Mouse (Mus musculus) CH12.LX (cell line): ENCODE results near the gene Map3k13. TPM values are rescaled to one million over a fixed set of nuclear protein-coding genes. Genes with fewer than 3 reads are reported as not detected.
A peak's percentile ranks its signal among the peaks of the same experiment; 100 is the strongest.
"Not testable (repeated sequence)": the region's sequence is repeated elsewhere in the genome, so short reads cannot be mapped to it uniquely, and the experiment has no call there.

ENCODE experiments used
- DNase-seq: peaks from one replicate; pipeline ENCODE4 v3.0.0-alpha.2; 2013; ENCODE audit errors: extremely low read depth
- H3K27ac ChIP-seq: 2 replicates; pipeline ENCODE4 v1.5.1; 2012; ENCODE audit warnings: low read depth, mild to moderate bottlenecking, control low read depth, moderate library complexity; ENCODE audit not compliant: insufficient read depth
- H3K27me3 ChIP-seq: replicated peaks from 2 replicates; pipeline ENCODE3; 2012; ENCODE audit warnings: inconsistent platforms
- H3K36me3 ChIP-seq, 2 experiments: replicated peaks in 1 of 2; 2 replicates each; pipeline versions ENCODE3 to v1.6.1; 2012; ENCODE audit warnings: inconsistent platforms in 1 of 2, low read length in 1 of 2, mild to moderate bottlenecking in 1 of 2, mixed read lengths in 1 of 2, moderate library complexity in 1 of 2; ENCODE audit not compliant: control insufficient read depth in 1 of 2, insufficient read depth in 1 of 2
- H3K4me1 ChIP-seq, 2 experiments: 2 replicates each; pipeline ENCODE4 v1.6.1; 2012; ENCODE audit warnings: inconsistent platforms in 1 of 2, moderate library complexity in 1 of 2; ENCODE audit not compliant: insufficient read depth in 2 of 2, control insufficient read depth in 1 of 2
- H3K4me2 ChIP-seq: 2 replicates; pipeline ENCODE4 v1.6.1; 2012; ENCODE audit warnings: low read depth, mild to moderate bottlenecking, control low read depth; ENCODE audit not compliant: poor library complexity, insufficient read depth, severe bottlenecking
- H3K4me3 ChIP-seq, 3 experiments: fragments of 150-350 bp in 1 of 3; sonication (generic) in 1 of 3; replicated peaks in 1 of 3; 2 replicates each; pipeline versions ENCODE3 to v1.5.1; 2011 to 2012; ENCODE audit warnings: low read depth in 2 of 3, low read length in 2 of 3, mild to moderate bottlenecking in 2 of 3, moderate library complexity in 2 of 3, control low read depth in 1 of 3, improper control_type of control experiment in 1 of 3, inconsistent platforms in 1 of 3, mixed read lengths in 1 of 3; ENCODE audit not compliant: poor library complexity in 1 of 3
- H3K79me2 ChIP-seq: replicated peaks from 2 replicates; pipeline ENCODE4 v1.6.1; 2012; ENCODE audit warnings: mild to moderate bottlenecking, moderate library complexity; ENCODE audit not compliant: control insufficient read depth, poor library complexity, insufficient read depth, severe bottlenecking; ENCODE audit errors: extremely low read depth
- H3K9ac ChIP-seq: 2 replicates; pipeline ENCODE4 v1.6.1; 2012; ENCODE audit warnings: low read depth, mild to moderate bottlenecking, control low read depth, moderate library complexity; ENCODE audit not compliant: insufficient read depth
- H3K9me3 ChIP-seq: replicated peaks from 2 replicates; pipeline ENCODE3; 2012; ENCODE audit warnings: low read length, inconsistent platforms, mixed read lengths
- BHLHE40 ChIP-seq: IDR thresholded peaks from 2 replicates; pipeline ENCODE4 v1.6.1; 2011; ENCODE audit warnings: mild to moderate bottlenecking, low read depth, low read length, improper control_type of control experiment
- CHD2 ChIP-seq: IDR thresholded peaks from 2 replicates; pipeline ENCODE4 v1.6.1; 2011; ENCODE audit warnings: low read length, improper control_type of control experiment
- CTCF ChIP-seq, 2 experiments: IDR thresholded peaks in 1 of 2; conservative IDR thresholded peaks in 1 of 2; 2 replicates each; pipeline ENCODE4 v1.5.1; 2011 to 2012; ENCODE audit warnings: low read depth in 2 of 2, low read length in 2 of 2, improper control_type of control experiment in 1 of 2, inconsistent platforms in 1 of 2, mild to moderate bottlenecking in 1 of 2, moderate library complexity in 1 of 2
- GABPA ChIP-seq: IDR thresholded peaks from 2 replicates; pipeline ENCODE4 v1.6.1; 2012; ENCODE audit warnings: low read depth, low read length, improper control_type of control experiment, inconsistent platforms; ENCODE audit not compliant: insufficient replicate concordance
- IRF4 ChIP-seq: IDR thresholded peaks from 2 replicates; pipeline ENCODE4 v1.6.1; 2014; ENCODE audit warnings: low read depth, mild to moderate bottlenecking, inconsistent platforms, low read length, improper control_type of control experiment
- KAT2A ChIP-seq: IDR thresholded peaks from 2 replicates; pipeline ENCODE4 v1.6.1; 2012; ENCODE audit warnings: low read length, improper control_type of control experiment, inconsistent platforms; ENCODE audit not compliant: insufficient replicate concordance
- MAFK ChIP-seq: IDR thresholded peaks from 2 replicates; pipeline ENCODE4 v1.6.1; 2011; ENCODE audit warnings: low read length, improper control_type of control experiment; ENCODE audit not compliant: insufficient replicate concordance
- MAX ChIP-seq: IDR thresholded peaks from 2 replicates; pipeline ENCODE4 v1.6.1; 2011; ENCODE audit warnings: low read length, improper control_type of control experiment
- MAZ ChIP-seq: IDR thresholded peaks from 2 replicates; pipeline ENCODE4 v1.6.1; 2012; ENCODE audit warnings: low read depth, mild to moderate bottlenecking, inconsistent platforms, low read length, improper control_type of control experiment, moderate library complexity
- MEF2A ChIP-seq: IDR thresholded peaks from 2 replicates; pipeline ENCODE4 v1.6.1; 2014; ENCODE audit warnings: low read depth, mild to moderate bottlenecking, inconsistent platforms, low read length, improper control_type of control experiment, borderline replicate concordance
- MXI1 ChIP-seq: IDR thresholded peaks from 2 replicates; pipeline ENCODE4 v1.6.1; 2011; ENCODE audit warnings: mild to moderate bottlenecking, low read depth, low read length, improper control_type of control experiment
- MYC ChIP-seq: IDR thresholded peaks from 2 replicates; pipeline ENCODE4 v1.6.1; 2011; ENCODE audit warnings: low read depth, mild to moderate bottlenecking, improper control_type of control experiment, low read length
- NELFE ChIP-seq: IDR thresholded peaks from 2 replicates; pipeline ENCODE4 v1.6.1; 2011; ENCODE audit warnings: low read depth, low read length, improper control_type of control experiment
- NRF1 ChIP-seq: IDR thresholded peaks from 2 replicates; pipeline ENCODE4 v1.6.1; 2014; ENCODE audit warnings: low read depth, mild to moderate bottlenecking, inconsistent platforms, low read length, improper control_type of control experiment, moderate library complexity
- PAX5 ChIP-seq: IDR thresholded peaks from 2 replicates; pipeline ENCODE4 v1.6.1; 2012; ENCODE audit warnings: low read length, inconsistent platforms, mixed read lengths
- POLR2AphosphoS2 ChIP-seq: IDR thresholded peaks from 2 replicates; pipeline ENCODE4 v1.6.1; 2011; ENCODE audit warnings: low read depth, low read length, improper control_type of control experiment
- RCOR1 ChIP-seq: conservative IDR thresholded peaks from 2 replicates; pipeline ENCODE4 v1.6.1; 2012; ENCODE audit warnings: low read depth, mild to moderate bottlenecking, inconsistent platforms, low read length, improper control_type of control experiment
- TBP ChIP-seq: conservative IDR thresholded peaks from 2 replicates; pipeline ENCODE4 v1.6.1; 2011; ENCODE audit warnings: low read depth, low read length, improper control_type of control experiment
- TCF12 ChIP-seq: IDR thresholded peaks from 2 replicates; pipeline ENCODE4 v1.6.1; 2014; ENCODE audit warnings: low read depth, mild to moderate bottlenecking, inconsistent platforms, low read length, improper control_type of control experiment
- USF1 ChIP-seq: IDR thresholded peaks from 2 replicates; pipeline ENCODE4 v1.6.1; 2014; ENCODE audit warnings: low read depth, mild to moderate bottlenecking, inconsistent platforms, low read length, improper control_type of control experiment
- ZC3H11A ChIP-seq: IDR thresholded peaks from 2 replicates; pipeline ENCODE4 v1.6.1; 2012; ENCODE audit warnings: low read depth, mild to moderate bottlenecking, inconsistent platforms, low read length, improper control_type of control experiment
- ZKSCAN1 ChIP-seq: IDR thresholded peaks from 2 replicates; pipeline ENCODE4 v1.6.1; 2012; ENCODE audit warnings: low read depth, inconsistent platforms, low read length, improper control_type of control experiment, borderline replicate concordance
- dilution Hi-C: fragments of 300-500 bp; cut with MboI; formaldehyde crosslinking; loops from 2 replicates; pipeline ENCODE4 v1.14.3; 2020; ENCODE audit warnings: low sequenced_read_pairs; ENCODE audit not compliant: extremely low pct_unique_long_range_greater_than_20kb, extremely low pct_ligation_motif_present
- in situ Hi-C: fragments of 300-500 bp; cut with MboI; formaldehyde crosslinking; loops from 3 replicates; pipeline ENCODE4 v1.14.3; 2019; ENCODE audit warnings: low sequenced_read_pairs, low pct_ligation_motif_present, low pct_unique_long_range_greater_than_20kb, mixed read lengths
- polyA plus RNA-seq: library from polyadenylated mRNA; unstranded; fragments of >175 nt; gene quantifications from 2 replicates; pipeline ENCODE4 v1.2.1, GENCODE M21; 2012; ENCODE audit warnings: low read depth; ENCODE audit not compliant: insufficient read length
- total RNA-seq, 2 experiments: library from RNA; depleted of rRNA; stranded (reverse); fragments of 300-350 nt in 1 of 2; fragments of >200 nt in 1 of 2; gene quantifications; 2 replicates each; pipeline ENCODE4 v1.2.3; 2012 to 2014

Gene Map3k13
- total and polyA plus RNA-seq, 3 experiments = 0.32 to 1.3 (median 0.89) TPM

- H3K79me2 ChIP-seq, DNase-seq, in situ Hi-C loops, dilution Hi-C loops, H3K4me3 ChIP-seq, H3K27ac ChIP-seq, H3K27me3 ChIP-seq, H3K9me3 ChIP-seq, H3K9ac ChIP-seq, H3K4me2 ChIP-seq: not testable (repeated sequence)
- Histone ChIP-seq H3K4me1 (peaks cover 0 to 14% of the 10 kb centered on the region in 2 experiments; a peak in 2 of 4 replicates), H3K36me3 (peaks cover 13 to 61% of the 10 kb centered on the region in 2 experiments)
- peak; percentile 28; the same call in 1 of the 2 replicates for TF ChIP-seq BHLHE40
Measured at GRCm38 (mm10) chr16:21807786-21808185, 13.6 kb downstream of the Map3k13 start.

GRCm38 (mm10) chr16:21813164-21813834 is 19.2 kb downstream of the Map3k13 start:
- H3K9ac ChIP-seq = no peak overlapping the region
- peaks cover 6 to 32% of the 10 kb centered on the region in 2 experiments for H3K4me1 ChIP-seq
- H3K27me3 ChIP-seq = no peaks in the 10 kb centered on the region
- no peak overlapping the region for H3K27ac ChIP-seq
- H3K4me3 ChIP-seq = no peak overlapping the region
- no peak for TF ChIP-seq MXI1
- no peak for TF ChIP-seq IRF4
- TF ChIP-seq PAX5 = no peak
- TF ChIP-seq MAFK = no peak
- TF ChIP-seq GABPA = no peak
- TF ChIP-seq NELFE = no peak
- no peak for TF ChIP-seq POLR2AphosphoS2
- TF ChIP-seq NRF1 = no peak
- H3K36me3 ChIP-seq = peaks cover 7 to 26% of the 10 kb centered on the region in 2 experiments
- dilution Hi-C loops = no loop called here
- in situ Hi-C loops = no loop called here
- no peak overlapping the region for H3K4me2 ChIP-seq
- DNase-seq = no peak
- H3K9me3 ChIP-seq = peaks cover 2% of the 10 kb centered on the region
- H3K79me2 ChIP-seq = no peaks in the 10 kb centered on the region

- Histone ChIP-seq H3K27me3 (no peaks in the 10 kb centered on the region), H3K9ac (peak overlapping the region; percentile 37; the same call in 1 of the 2 replicates), H3K9me3 (no peaks in the 10 kb centered on the region), H3K4me3 (no peak overlapping the region), H3K4me2 (peak overlapping the region; percentile 76), H3K27ac (no peak overlapping the region), H3K4me1 (peaks cover 8 to 38% of the 10 kb centered on the region in 2 experiments), H3K79me2 (no peaks in the 10 kb centered on the region), H3K36me3 (peaks cover 2 to 11% of the 10 kb centered on the region in 2 experiments)
- in situ Hi-C loops = no loop called here
- dilution Hi-C loops = no loop called here
- peak; percentile 53 for DNase-seq
- TF ChIP-seq NELFE (no peak), ZKSCAN1 (no peak), POLR2AphosphoS2 (no peak), MAZ (no peak), MYC (no peak), PAX5 (no peak), TBP (0 out of 2 replicates have a peak, but pooled peaks have one; percentile 23), MAFK (peak; percentile 95), USF1 (no peak), RCOR1 (no peak), MAX (no peak), MEF2A (no peak), ZC3H11A (no peak; the same call in 1 of the 2 replicates), NRF1 (no peak), TCF12 (no peak), MXI1 (no peak), KAT2A (no peak), CHD2 (no peak), CTCF (conservative IDR thresholded peaks at IDR 0.05 in 1 of 2, IDR thresholded peaks at IDR 0.05 in 1 of 2; ENCODE audit: low read depth in 2 of 2, low read length in 2 of 2) (peak; percentile 82 to 96)
Measured at GRCm38 (mm10) chr16:21814861-21815668, 20.9 kb downstream of the Map3k13 start.
